Mouse (Mus musculus) intestine, postnatal 0 days (tissue): ENCODE data around the gene Gm10181. TPM values are rescaled to one million over a fixed set of nuclear protein-coding genes. Genes with fewer than 3 reads are reported as not detected.

Experiments used
- ATAC-seq: fragments of 200-750 bp; cut with Nextera tagmentation; 2 replicates; pipeline ENCODE4 v1.8.0; 2017; ENCODE audit warnings: mild to moderate bottlenecking, moderate TSS enrichment, moderate library complexity
- H3K27ac ChIP-seq: fragments of 300-500 bp; sonication (generic); 2 replicates; pipeline ENCODE4 v1.5.1; 2014; ENCODE audit warnings: mild to moderate bottlenecking, low read depth, low read length, moderate library complexity
- H3K27me3 ChIP-seq: fragments of 300-500 bp; sonication (generic); replicated peaks from 2 replicates; pipeline ENCODE4 v1.6.1; 2014; ENCODE audit warnings: low read length, mixed read lengths; ENCODE audit not compliant: control insufficient read depth, insufficient read depth
- H3K36me3 ChIP-seq: fragments of 300-500 bp; sonication (generic); 2 replicates; pipeline ENCODE4 v1.6.1; 2014; ENCODE audit warnings: mild to moderate bottlenecking, moderate library complexity; ENCODE audit not compliant: control insufficient read depth, insufficient read depth
- H3K4me1 ChIP-seq: fragments of 300-500 bp; sonication (generic); replicated peaks from 2 replicates; pipeline ENCODE4 v1.6.1; 2014; ENCODE audit warnings: antibody characterized with exemption, low read length, mixed read lengths; ENCODE audit not compliant: control insufficient read depth, insufficient read depth
- H3K4me2 ChIP-seq: fragments of 300-500 bp; sonication (generic); replicated peaks from 2 replicates; pipeline ENCODE4 v1.6.1; 2014; ENCODE audit warnings: low read depth, mild to moderate bottlenecking, moderate library complexity
- H3K4me3 ChIP-seq: fragments of 300-500 bp; sonication (generic); 2 replicates; pipeline ENCODE4 v1.5.1; 2014; ENCODE audit warnings: low read depth, low read length
- H3K9ac ChIP-seq: fragments of 300-500 bp; sonication (generic); 2 replicates; pipeline ENCODE4 v1.6.1; 2014; ENCODE audit warnings: mild to moderate bottlenecking, low read depth, low read length
- H3K9me3 ChIP-seq: fragments of 300-500 bp; sonication (generic); 2 replicates; pipeline ENCODE4 v1.6.1; 2016; ENCODE audit warnings: mixed run types; ENCODE audit not compliant: control insufficient read depth
- CTCF ChIP-seq: sonication (generic); IDR thresholded peaks from 2 replicates; pipeline ENCODE4 v1.5.1; 2016; ENCODE audit warnings: low read depth, mild to moderate bottlenecking, control low read depth, antibody characterized with exemption, moderate library complexity
- WGBS: fragments of 180-500 bp; shearing (Covaris S2); extraction: QIAGEN DNeasy Blood & Tissue Kit; methylation state at CpG from one replicate; pipeline ENCODE4 v1.1.7; 2014; 5-methylcytosine and 5-hydroxymethylcytosine counted together
- polyA plus RNA-seq: library from polyadenylated mRNA; unstranded; fragments of >200 nt; fragmentation: Nextera tagmentation; extraction: Ambion mirVana; gene quantifications from 2 replicates; pipeline ENCODE4 v1.2.1, GENCODE M21; 2015

Gene Gm10181
- not detected in 2 replicates for polyA plus RNA-seq

GRCm38 (mm10) chr9:25089122-25089521 lies at the start of gene Gm10181:
Gene Gm10181, plus strand, starts transcription at chr9:25089422.
- 74% methylated on average over 2 of the region's 2 CpGs for WGBS
- H3K27me3 ChIP-seq = no peaks in the 10 kb centered on the region
- no peaks in the 10 kb centered on the region for H3K9me3 ChIP-seq
- H3K4me2 ChIP-seq = no peak within 1 kb of the TSS
- no peak within 1 kb of the TSS for H3K4me3 ChIP-seq
- TF ChIP-seq CTCF = no peak
- no peaks in the 10 kb centered on the region for H3K36me3 ChIP-seq
- no peak within 1 kb of the TSS for H3K9ac ChIP-seq
- H3K4me1 ChIP-seq = no peaks in the 10 kb centered on the region
- no peak for ATAC-seq
- H3K27ac ChIP-seq = no peak within 1 kb of the TSS

- Histone ChIP-seq H3K9me3 (no peaks in the 10 kb centered on the region), H3K9ac (no peak overlapping the region), H3K27me3 (no peaks in the 10 kb centered on the region), H3K27ac (no peak overlapping the region), H3K4me3 (no peak overlapping the region), H3K4me1 (no peaks in the 10 kb centered on the region), H3K36me3 (no peaks in the 10 kb centered on the region), H3K4me2 (peak overlapping the region; percentile 35)
- 0 out of 2 replicates have a peak, but pooled peaks have one; percentile 33 for ATAC-seq
- 21% methylated on average over 6 of the region's 6 CpGs for WGBS
- peak; percentile 83 for TF ChIP-seq CTCF
Observed at GRCm38 (mm10) chr9:25041665-25042064, 47.6 kb upstream of the Gm10181 start.

DNA sequence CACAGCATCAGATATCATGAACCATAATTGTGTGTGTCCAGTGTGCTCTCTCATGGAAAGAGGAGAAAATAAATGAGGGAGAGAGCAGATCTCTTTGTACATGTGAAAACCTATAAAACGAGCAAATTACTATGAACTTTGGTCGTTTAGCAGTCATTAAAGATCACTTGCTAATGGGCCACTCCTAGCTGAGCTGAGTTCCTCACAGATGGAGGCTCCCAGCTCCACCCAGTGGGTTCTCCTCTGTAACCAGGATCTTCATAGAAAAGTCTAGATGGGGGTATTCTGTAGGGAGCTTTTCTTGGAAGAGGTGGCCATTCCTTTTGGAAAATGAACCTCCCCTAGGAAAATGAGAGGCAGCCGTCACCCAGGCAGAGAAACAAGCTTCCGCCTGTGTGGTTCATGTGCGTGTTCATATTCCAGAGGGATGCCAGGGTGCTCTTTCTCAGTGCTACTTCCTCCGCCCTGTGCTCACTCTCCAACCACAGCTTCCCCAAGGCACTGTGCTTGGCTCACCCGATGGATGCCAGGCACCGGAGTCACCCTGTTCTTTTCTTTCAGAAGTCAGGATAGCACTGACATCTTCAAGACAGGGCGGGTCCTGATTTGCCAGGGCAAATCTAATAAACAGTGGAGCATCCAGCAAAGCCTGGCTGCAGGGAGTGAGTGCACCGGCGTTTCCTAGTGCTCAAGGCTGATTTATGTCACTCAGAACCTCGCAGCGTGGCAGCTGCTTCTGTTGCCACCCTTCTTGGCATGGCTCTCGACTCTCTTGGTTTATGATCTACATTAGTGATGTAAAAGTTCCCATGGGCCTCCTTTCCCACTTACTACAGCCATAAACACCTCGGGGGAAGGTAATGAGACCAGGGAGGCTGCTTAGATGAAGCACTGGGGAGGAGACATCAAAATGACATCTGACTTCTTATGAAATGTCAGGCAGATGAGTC lies 46.8 kb upstream of the Gm10181 start:
- 53% methylated on average over 15 of the region's 15 CpGs for WGBS
- 0 out of 2 replicates have a peak, but pooled peaks have one; percentile 16 for ATAC-seq

DNA sequence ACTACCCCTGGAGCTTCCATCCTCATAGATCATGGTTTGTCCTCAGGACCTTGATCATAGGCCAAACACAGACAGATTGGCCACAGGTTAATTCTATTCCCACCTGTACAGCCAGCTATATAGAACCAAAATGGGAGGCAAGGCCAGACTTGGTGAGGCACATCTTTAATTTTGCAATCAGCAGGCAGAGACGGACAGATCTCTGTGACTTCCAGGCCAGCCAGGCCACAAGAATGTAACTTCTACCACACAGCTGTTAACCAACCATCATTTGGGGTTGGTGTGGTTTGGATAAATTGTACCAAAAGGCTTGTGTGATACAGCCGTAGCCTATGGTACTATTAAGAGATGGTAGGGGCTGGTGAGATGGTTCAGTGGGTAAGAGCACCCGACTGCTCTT lies 44.9 kb upstream of the Gm10181 start:
- Histone ChIP-seq H3K4me3 (no peak overlapping the region), H3K27ac (no peak overlapping the region), H3K36me3 (no peaks in the 10 kb centered on the region), H3K27me3 (no peaks in the 10 kb centered on the region), H3K4me2 (no peak overlapping the region), H3K4me1 (no peaks in the 10 kb centered on the region), H3K9ac (no peak overlapping the region), H3K9me3 (no peaks in the 10 kb centered on the region)
- no peak for TF ChIP-seq CTCF
- WGBS = 93% methylated on average over 3 of the region's 3 CpGs
- ATAC-seq = no peak

More for the DNA sequence above, 46.8 kb upstream of the Gm10181 start:
- no peaks in the 10 kb centered on the region for H3K9me3 ChIP-seq
- no peak for TF ChIP-seq CTCF
- no peak overlapping the region for H3K27ac ChIP-seq
- no peak overlapping the region for H3K9ac ChIP-seq
- H3K4me3 ChIP-seq = no peak overlapping the region
- H3K27me3 ChIP-seq = no peaks in the 10 kb centered on the region
- no peaks in the 10 kb centered on the region for H3K4me1 ChIP-seq
- no peaks in the 10 kb centered on the region for H3K36me3 ChIP-seq
- peak overlapping the region; percentile 35 for H3K4me2 ChIP-seq

DNA sequence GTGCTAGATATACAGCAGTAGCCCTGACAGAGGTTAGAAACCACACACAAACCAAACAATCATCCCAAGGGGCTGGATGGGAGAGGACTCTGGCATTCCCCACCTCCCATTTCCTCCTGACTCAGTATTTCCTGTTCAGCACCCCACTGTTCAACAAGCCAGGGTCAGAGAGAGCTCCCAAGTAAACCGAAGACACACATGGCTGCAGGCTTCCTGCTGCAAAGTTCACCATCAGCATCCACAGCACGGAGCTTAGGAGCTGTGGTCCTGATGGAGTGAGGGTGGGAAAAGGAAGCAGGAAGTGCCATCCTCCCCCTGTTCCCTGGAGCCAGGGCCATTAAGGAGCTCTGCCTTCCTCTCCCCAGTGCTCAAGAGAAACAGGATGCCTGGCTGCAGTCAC lies 40.9 kb upstream of the Gm10181 start:
- Histone ChIP-seq H3K36me3 (no peaks in the 10 kb centered on the region), H3K4me1 (no peaks in the 10 kb centered on the region), H3K4me3 (no peak overlapping the region), H3K9ac (no peak overlapping the region), H3K9me3 (no peaks in the 10 kb centered on the region), H3K4me2 (0 out of 2 replicates have a peak overlapping the region, but pooled peaks have one; percentile 13), H3K27ac (no peak overlapping the region), H3K27me3 (no peaks in the 10 kb centered on the region)
- 30% methylated on average over 2 of the region's 2 CpGs for WGBS
- no peak for ATAC-seq
- no peak for TF ChIP-seq CTCF

- no peak for TF ChIP-seq CTCF
- Histone ChIP-seq H3K9ac (no peak overlapping the region), H3K36me3 (no peaks in the 10 kb centered on the region), H3K4me2 (no peak overlapping the region), H3K27ac (no peak overlapping the region), H3K27me3 (no peaks in the 10 kb centered on the region), H3K9me3 (no peaks in the 10 kb centered on the region), H3K4me3 (no peak overlapping the region), H3K4me1 (no peaks in the 10 kb centered on the region)
- ATAC-seq = no peak
- WGBS = 74% methylated on average over 2 of the region's 2 CpGs
Observed at GRCm38 (mm10) chr9:25048940-25049339, 40.3 kb upstream of the Gm10181 start.
